Mouse (Mus musculus) lung, postnatal 0 days (tissue): ENCODE results near the gene Pitx2.

ENCODE experiments used
- CTCF ChIP-seq: IDR thresholded peaks from 2 replicates; pipeline ENCODE4 v1.5.1; 2016; ENCODE audit warnings: antibody characterized with exemption, mild to moderate bottlenecking
- EP300 ChIP-seq: IDR thresholded peaks from 2 replicates; pipeline ENCODE4 v1.6.1; 2016; ENCODE audit warnings: antibody characterized with exemption, mild to moderate bottlenecking, control low read depth

DNA sequence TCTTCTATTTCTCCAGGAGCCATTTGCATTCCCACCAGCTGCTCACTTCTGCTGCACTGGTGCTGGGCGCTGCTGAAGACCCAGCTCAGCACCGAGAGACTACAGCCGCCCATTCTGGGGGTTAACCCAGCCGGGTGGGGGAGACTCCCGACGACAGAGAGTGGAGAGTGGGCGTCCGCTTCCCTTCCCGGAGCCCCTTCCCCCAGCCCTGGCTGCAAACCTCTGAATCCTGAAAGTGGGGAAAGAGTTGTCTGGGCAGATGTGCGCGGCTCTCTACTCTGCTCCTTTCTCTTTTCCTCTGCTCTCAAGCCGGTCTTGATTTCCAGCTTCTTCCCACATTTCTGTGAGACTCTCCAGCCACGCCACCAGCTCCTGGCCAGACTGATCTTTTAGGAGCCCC, 2.6 kb upstream of the Pitx2 start:
- TF ChIP-seq CTCF (no peak), EP300 (no peak)
